ENCODE assay signal across 21 mouse cellular contexts in genomic region chr8:12408020-12408419, GRCm38 (mm10). TPM values are rescaled to one million over a fixed set of nuclear protein-coding genes. Genes with fewer than 3 reads are reported as not detected.
A peak's percentile ranks its signal among the peaks of the same experiment; 100 is the strongest.
DNase-seq lines count a peak whose midpoint lies in the region; ATAC-seq lines count a peak whose summit lies in the region.
"Had no signal": no experiment of that assay in that cellular context is flagged by ENCODE, and none has a peak within 500 bp of the region (broad histone marks: within the 10 kb centered on the region; RNA-seq: fewer than 3 reads in every experiment).

No protein-coding gene starts in this region.

- peaks cover 42% of the 10 kb centered on the region for H3K27me3 ChIP-seq in forebrain, embryonic 12.5 days
- 0 out of 2 replicates have a peak, but pooled peaks cover 2% of the 10 kb centered on the region for H3K27me3 ChIP-seq in forebrain, embryonic 16.5 days (replicated peaks; ENCODE audit: control insufficient read depth, insufficient read depth, low read length)
- H3K27me3 ChIP-seq in kidney, embryonic 16.5 days (ENCODE audit: insufficient read depth, low read length) = peaks cover 73% of the 10 kb centered on the region
- peaks cover 68% of the 10 kb centered on the region for H3K27me3 ChIP-seq in midbrain, embryonic 13.5 days
- H3K27me3 ChIP-seq in midbrain, embryonic 16.5 days (ENCODE audit: control insufficient read depth, insufficient read depth, low read depth, low read length) = peaks cover 40% of the 10 kb centered on the region

- no peak overlapping the region for H3K4me3 ChIP-seq in forebrain, embryonic 12.5 days (replicated peaks)
- H3K4me3 ChIP-seq in forebrain, embryonic 16.5 days (replicated peaks; ENCODE audit: low read length) = no peak overlapping the region
- H3K4me3 ChIP-seq in kidney, embryonic 16.5 days (ENCODE audit: low read length) = no peak overlapping the region
- H3K4me3 ChIP-seq in midbrain, embryonic 13.5 days (replicated peaks) = no peak overlapping the region
- no peak overlapping the region for H3K4me3 ChIP-seq in midbrain, embryonic 16.5 days (ENCODE audit: low read depth, low read length)
- H3K4me3 ChIP-seq: embryonic facial prominence, embryonic 10.5 days; heart, embryonic 15.5 days had no signal

- no peak overlapping the region for H3K9ac ChIP-seq in forebrain, embryonic 12.5 days
- no peak overlapping the region for H3K9ac ChIP-seq in forebrain, embryonic 16.5 days (replicated peaks; ENCODE audit: low read depth, low read length)
- H3K9ac ChIP-seq in kidney, embryonic 16.5 days (replicated peaks; ENCODE audit: low read length) = no peak overlapping the region
- no peak overlapping the region for H3K9ac ChIP-seq in midbrain, embryonic 13.5 days (replicated peaks)
- no peak overlapping the region for H3K9ac ChIP-seq in midbrain, embryonic 16.5 days (ENCODE audit: low read depth, low read length)
- H3K9ac ChIP-seq: heart, embryonic 15.5 days had no signal

- H3K36me3 ChIP-seq in forebrain, embryonic 12.5 days (replicated peaks) = no peaks in the 10 kb centered on the region
- no peaks in the 10 kb centered on the region for H3K36me3 ChIP-seq in forebrain, embryonic 16.5 days (ENCODE audit: control insufficient read depth, insufficient read depth)
- no peaks in the 10 kb centered on the region for H3K36me3 ChIP-seq in kidney, embryonic 16.5 days (ENCODE audit: insufficient read depth, low read length)
- no peaks in the 10 kb centered on the region for H3K36me3 ChIP-seq in midbrain, embryonic 13.5 days
- no peaks in the 10 kb centered on the region for H3K36me3 ChIP-seq in midbrain, embryonic 16.5 days (ENCODE audit: control insufficient read depth, insufficient read depth, low read length)
- H3K36me3 ChIP-seq: embryonic facial prominence, embryonic 10.5 days; heart, embryonic 15.5 days had no signal

- DNase-seq in kidney, adult 11 months = no peak
- peak; percentile 45 for DNase-seq in embryo, embryonic 9.5 days (ENCODE audit: extremely low spot score)
- DNase-seq in cerebellum, postnatal 10 days = no peak
- DNase-seq: adrenal gland, adult 2 months; adrenal gland, postnatal 25 days; cerebellum, adult 18-20 months; cerebellum, adult 9-11 months; gastrocnemius, postnatal 36 days; heart, adult 18-20 months; heart, postnatal 14 days had no signal

- ATAC-seq in forebrain, embryonic 12.5 days (ENCODE audit: low FRiP score) = 0 out of 2 replicates have a peak, but pooled peaks have one; percentile 60
- ATAC-seq in forebrain, embryonic 16.5 days = no peak
- ATAC-seq in kidney, embryonic 16.5 days (ENCODE audit: low FRiP score, low TSS enrichment) = peak; percentile 35; the same call in 1 of the 2 replicates
- peak; percentile 69; the same call in 1 of the 2 replicates for ATAC-seq in midbrain, embryonic 13.5 days
- no peak for ATAC-seq in midbrain, embryonic 16.5 days
- ATAC-seq: hindbrain, postnatal 0 days had no signal

- 12% methylated on average over 10 of the region's 10 CpGs for WGBS in forebrain, embryonic 12.5 days
- 32% methylated on average over 10 of the region's 10 CpGs for WGBS in forebrain, embryonic 16.5 days
- 24% methylated on average over 10 of the region's 10 CpGs for WGBS in kidney, embryonic 16.5 days
- WGBS in midbrain, embryonic 13.5 days = 12% methylated on average over 10 of the region's 10 CpGs
- 14% methylated on average over 10 of the region's 10 CpGs for WGBS in midbrain, embryonic 16.5 days

- no peak overlapping the region for H3K27ac ChIP-seq in forebrain, embryonic 12.5 days
- no peak overlapping the region for H3K27ac ChIP-seq in forebrain, embryonic 16.5 days (ENCODE audit: low read length)
- H3K27ac ChIP-seq in kidney, embryonic 16.5 days (ENCODE audit: low read length) = no peak overlapping the region
- H3K27ac ChIP-seq in midbrain, embryonic 13.5 days = no peak overlapping the region
- no peak overlapping the region for H3K27ac ChIP-seq in midbrain, embryonic 16.5 days (ENCODE audit: low read length)
- H3K27ac ChIP-seq: embryonic facial prominence, embryonic 10.5 days; heart, embryonic 15.5 days; hindbrain, postnatal 0 days had no signal

- peak overlapping the region; percentile 28 for H3K4me2 ChIP-seq in forebrain, embryonic 12.5 days
- H3K4me2 ChIP-seq in forebrain, embryonic 16.5 days (ENCODE audit: low read length) = no peak overlapping the region
- no peak overlapping the region for H3K4me2 ChIP-seq in kidney, embryonic 16.5 days (replicated peaks; ENCODE audit: low read depth, low read length)
- 0 out of 2 replicates have a peak overlapping the region, but pooled peaks have one; percentile 23 for H3K4me2 ChIP-seq in midbrain, embryonic 13.5 days (replicated peaks)
- no peak overlapping the region for H3K4me2 ChIP-seq in midbrain, embryonic 16.5 days (ENCODE audit: low read length)
- H3K4me2 ChIP-seq: heart, embryonic 11.5 days; heart, embryonic 15.5 days had no signal

- H3K4me1 ChIP-seq in forebrain, embryonic 12.5 days = peaks cover 44% of the 10 kb centered on the region
- H3K4me1 ChIP-seq in forebrain, embryonic 16.5 days (replicated peaks; ENCODE audit: control insufficient read depth, insufficient read depth, low read length) = peaks cover 12% of the 10 kb centered on the region
- H3K4me1 ChIP-seq in kidney, embryonic 16.5 days (ENCODE audit: insufficient read depth, low read length) = peaks cover 5% of the 10 kb centered on the region; the same call in 1 of the 2 replicates
- H3K4me1 ChIP-seq in midbrain, embryonic 13.5 days (replicated peaks) = peaks cover 30% of the 10 kb centered on the region
- H3K4me1 ChIP-seq in midbrain, embryonic 16.5 days (ENCODE audit: control insufficient read depth, insufficient read depth, low read length) = peaks cover 3% of the 10 kb centered on the region; the same call in 1 of the 2 replicates
- H3K4me1 ChIP-seq: heart, embryonic 15.5 days had no signal

- no peaks in the 10 kb centered on the region for H3K9me3 ChIP-seq in forebrain, embryonic 12.5 days
- H3K9me3 ChIP-seq in forebrain, embryonic 16.5 days (ENCODE audit: control insufficient read depth, low read length) = no peaks in the 10 kb centered on the region
- no peaks in the 10 kb centered on the region for H3K9me3 ChIP-seq in kidney, embryonic 16.5 days (ENCODE audit: low read length)
- H3K9me3 ChIP-seq in midbrain, embryonic 13.5 days = no peaks in the 10 kb centered on the region
- no peaks in the 10 kb centered on the region for H3K9me3 ChIP-seq in midbrain, embryonic 16.5 days (replicated peaks; ENCODE audit: control insufficient read depth, low read length, poor library complexity, severe bottlenecking)
- H3K9me3 ChIP-seq: embryonic facial prominence, embryonic 10.5 days; heart, embryonic 15.5 days had no signal

RNA-seq across cellular contexts. Expression of gene Sox1, which starts 12.9 kb away (rescaled TPM):
- 9.6 and 11.0 TPM in 2 replicates for polyA plus RNA-seq in forebrain, embryonic 12.5 days (2016; fragmentation: Nextera tagmentation; extraction: Ambion mirVana)
- 4.4 and 4.5 TPM in 2 replicates for polyA plus RNA-seq in forebrain, embryonic 16.5 days (2015; fragmentation: Nextera tagmentation; extraction: Ambion mirVana)
- not detected in 2 replicates for polyA plus RNA-seq in kidney, embryonic 16.5 days (2015; fragmentation: Nextera tagmentation; extraction: Ambion mirVana)
- 3.1 and 3.6 TPM in 2 replicates for polyA plus RNA-seq in midbrain, embryonic 13.5 days (2015; fragmentation: Nextera tagmentation; extraction: Ambion mirVana)
- polyA plus RNA-seq in midbrain, embryonic 16.5 days (2015; fragmentation: Nextera tagmentation; extraction: Ambion mirVana) = 1.6 and 2.2 TPM in 2 replicates
- polyA plus RNA-seq: embryonic facial prominence, embryonic 14.5 days; heart, embryonic 11.5 days; heart, embryonic 15.5 days; intestine, embryonic 14.5 days had no signal

Comparison
In these comparisons a context has a peak if more than half of its experiments do, and no peak if none do; other contexts are left out.
1. ATAC-seq: peak in forebrain, embryonic 12.5 days (single experiment), kidney, embryonic 16.5 days (single experiment) and midbrain, embryonic 13.5 days (single experiment); none in forebrain, embryonic 16.5 days (single experiment) and midbrain, embryonic 16.5 days (single experiment).
2. H3K4me2 ChIP-seq: peak in forebrain, embryonic 12.5 days (single experiment) and midbrain, embryonic 13.5 days (single experiment); none in forebrain, embryonic 16.5 days (single experiment), kidney, embryonic 16.5 days (single experiment) and midbrain, embryonic 16.5 days (single experiment).